Mouse (Mus musculus) ES-CJ7 (cell line): ENCODE results near the gene Rab32.
"Not testable (repeated sequence)": the region's sequence is repeated elsewhere in the genome, so short reads cannot be mapped to it uniquely, and the experiment has no call there.

Experiments
- DNase-seq: peaks from one replicate; pipeline ENCODE4 v3.0.0; 2011; ENCODE audit warnings: low read depth, low spot score

The Rab32 gene

DNA sequence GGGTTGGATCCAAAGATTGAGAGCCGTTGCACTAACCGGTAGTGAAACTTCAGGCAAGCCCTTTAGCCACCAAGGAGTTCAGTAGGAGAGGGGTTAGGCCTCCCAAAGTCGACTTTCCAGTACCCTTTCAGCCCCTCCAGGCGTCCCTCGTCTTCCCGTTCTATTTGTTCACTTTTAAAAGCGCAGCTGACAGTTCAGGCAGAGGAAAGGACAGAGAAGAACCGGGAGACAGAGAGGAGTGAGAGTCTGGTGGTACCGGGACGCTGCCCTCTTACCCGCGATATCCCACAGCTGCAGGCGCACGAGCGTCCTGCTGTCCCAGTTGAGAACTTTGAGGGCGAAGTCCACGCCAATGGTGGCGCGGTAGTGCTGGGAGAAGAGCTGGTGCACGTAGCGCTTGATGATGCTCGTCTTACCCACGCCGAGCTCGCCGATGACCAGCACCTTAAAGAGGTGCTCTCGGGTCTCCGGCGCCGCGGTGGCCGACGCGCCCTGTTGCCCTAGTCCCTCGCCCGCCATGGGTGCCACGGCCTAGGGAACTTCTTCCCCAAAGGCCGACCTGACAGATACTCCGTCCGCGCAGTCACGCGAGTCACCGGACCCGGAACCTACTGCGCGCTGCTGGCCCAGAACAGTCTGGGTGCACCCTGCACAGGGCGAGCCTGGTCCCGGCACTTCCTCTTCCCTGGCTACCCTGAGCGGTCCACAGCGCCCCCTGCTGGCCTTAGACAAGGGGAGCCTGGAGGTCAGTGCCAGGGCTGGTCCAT lies at the start of gene Rab32:
TSS of gene Rab32 (minus strand) at position 696 of the 767 bp plus-strand sequence.
- DNase-seq, result peak; percentile 78

DNA sequence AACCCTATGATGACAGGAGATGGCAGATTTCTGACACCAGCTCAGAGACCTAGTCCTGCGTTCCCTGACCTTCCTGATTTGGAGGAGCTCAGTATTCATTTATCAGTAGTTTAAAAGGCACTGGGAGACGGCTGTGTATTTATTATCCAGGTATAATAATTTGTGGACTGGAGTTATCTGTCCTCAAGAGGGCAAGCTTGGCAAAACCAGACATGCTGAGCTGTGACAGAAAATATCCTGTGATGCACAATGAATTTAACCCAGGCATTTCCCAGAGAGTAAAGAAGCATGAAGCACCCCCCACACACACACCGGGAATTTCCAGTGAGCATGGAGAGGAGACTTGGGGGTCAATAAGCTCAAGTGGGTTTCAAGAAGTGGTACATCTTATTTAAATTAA lies 42.7 kb upstream of the Rab32 start:
- DNase-seq, result no peak

DNA sequence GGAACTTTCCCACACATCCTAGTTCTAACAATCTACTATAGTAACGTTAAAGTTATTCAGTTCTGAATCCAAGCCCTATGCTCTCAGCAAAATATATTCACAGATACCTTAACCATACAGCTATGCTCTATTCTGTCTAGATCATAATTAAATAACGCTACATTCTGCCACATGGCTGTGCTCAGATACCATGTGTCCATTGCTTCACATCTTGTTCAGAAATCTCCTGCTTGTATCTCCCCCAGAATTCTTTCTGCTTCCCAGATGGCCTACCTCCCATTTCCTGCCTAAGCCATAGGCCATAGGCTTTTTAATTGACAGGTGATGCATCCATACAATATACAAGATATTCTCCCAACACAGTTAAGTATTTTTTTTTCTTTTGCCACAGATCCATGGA lies 39.4 kb upstream of the Rab32 start:
- not testable (repeated sequence) for DNase-seq

DNA sequence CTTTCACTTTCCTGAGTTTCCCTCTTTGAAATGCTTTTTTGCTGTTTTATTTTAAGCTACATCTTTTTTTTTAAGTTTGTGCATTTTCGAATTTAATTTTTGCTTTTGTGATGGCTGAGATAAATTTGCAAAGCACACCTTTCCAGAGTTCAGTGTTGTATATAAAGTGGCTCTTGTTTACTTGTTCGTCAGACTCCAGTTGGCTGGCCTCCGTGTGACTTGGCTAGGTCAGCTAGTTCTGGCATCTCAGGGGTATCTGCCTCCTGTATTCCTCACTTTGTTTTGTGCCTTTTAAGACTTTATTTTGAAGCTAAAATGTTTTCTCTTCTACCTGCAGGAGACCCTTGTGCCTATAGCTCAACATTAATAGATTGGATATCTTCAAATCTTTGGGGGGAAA lies 22.7 kb upstream of the Rab32 start:
- DNase-seq, result no peak

DNA sequence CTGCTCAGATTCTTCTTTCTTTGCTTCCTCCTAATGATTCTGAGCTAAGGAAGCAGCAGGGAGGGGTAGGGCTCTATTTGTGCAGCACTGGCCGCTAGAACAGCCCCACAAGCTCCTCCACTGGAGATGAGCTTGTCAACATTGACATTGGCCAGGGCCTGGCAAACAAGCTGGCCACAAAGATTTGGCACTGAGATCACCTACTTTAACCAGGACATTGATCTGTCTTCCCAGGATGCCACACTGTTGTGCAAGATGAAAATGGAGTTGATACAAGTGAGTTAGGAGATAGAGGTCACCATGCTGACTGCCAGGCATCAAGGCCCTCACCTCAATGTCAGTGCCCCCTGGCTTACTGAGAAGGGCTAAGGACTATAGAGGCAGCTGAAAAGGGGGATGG lies 21.8 kb upstream of the Rab32 start:
- no peak for DNase-seq

DNA sequence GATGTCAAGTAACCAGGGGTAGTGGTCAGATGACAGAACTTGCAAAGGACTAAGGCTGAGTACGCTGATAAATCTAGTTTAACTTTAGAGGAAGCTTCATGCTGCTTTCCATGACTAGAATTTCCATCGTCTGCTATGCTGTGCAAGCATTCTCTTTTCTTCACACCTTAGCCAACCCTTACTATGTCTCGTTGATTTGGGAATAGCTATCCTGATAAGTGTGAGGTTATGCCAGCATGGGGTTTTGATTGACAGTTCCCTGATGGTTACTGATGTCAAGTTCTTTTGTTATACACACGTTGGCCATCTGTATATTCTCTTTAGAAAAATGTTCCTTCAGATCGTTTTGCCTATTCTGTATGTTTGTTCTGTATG lies 259 bp upstream of the Rab32 start:
- DNase-seq, result no peak

DNA sequence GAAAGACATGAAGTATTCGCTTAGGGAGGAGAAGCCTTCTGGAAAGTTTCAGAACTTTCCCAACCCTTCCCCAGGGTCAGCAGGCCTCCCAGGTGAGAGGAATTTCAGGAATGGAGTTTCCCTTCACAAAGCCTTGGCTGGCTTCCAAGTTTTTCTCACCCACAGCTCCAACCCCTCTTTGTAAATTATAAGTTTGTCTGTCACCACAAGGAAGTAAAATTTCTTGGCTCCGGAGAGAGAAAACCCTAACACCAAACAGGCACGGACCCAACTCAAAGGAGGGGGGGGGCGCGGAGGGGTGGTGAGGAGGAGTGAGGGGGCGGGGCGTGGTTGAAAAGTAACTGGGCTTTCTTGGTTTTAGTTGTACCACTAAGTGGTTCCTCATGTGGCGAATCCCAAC lies 980 bp downstream of the Rab32 start:
- peak; percentile 16 for DNase-seq

DNA sequence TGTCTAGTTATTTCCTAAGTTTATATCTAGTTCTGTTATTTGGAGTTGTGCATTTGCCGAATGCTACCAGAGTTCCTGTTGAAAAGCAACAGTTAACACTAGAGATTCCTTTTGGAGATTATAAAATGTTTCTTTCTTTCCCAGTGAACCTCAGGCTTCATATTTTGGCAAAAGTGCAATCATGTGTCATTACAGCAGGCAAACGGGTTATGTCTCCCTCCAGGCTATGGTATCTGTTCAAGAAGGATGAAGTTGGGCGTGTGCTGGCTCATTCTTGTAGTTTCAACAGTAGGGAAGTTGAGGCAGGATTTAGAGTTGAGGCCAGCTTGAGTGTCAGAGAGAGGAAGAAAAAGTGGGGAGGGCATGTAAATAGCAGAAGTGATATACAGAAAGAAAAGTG lies 2.4 kb downstream of the Rab32 start:
- DNase-seq, result no peak

DNA sequence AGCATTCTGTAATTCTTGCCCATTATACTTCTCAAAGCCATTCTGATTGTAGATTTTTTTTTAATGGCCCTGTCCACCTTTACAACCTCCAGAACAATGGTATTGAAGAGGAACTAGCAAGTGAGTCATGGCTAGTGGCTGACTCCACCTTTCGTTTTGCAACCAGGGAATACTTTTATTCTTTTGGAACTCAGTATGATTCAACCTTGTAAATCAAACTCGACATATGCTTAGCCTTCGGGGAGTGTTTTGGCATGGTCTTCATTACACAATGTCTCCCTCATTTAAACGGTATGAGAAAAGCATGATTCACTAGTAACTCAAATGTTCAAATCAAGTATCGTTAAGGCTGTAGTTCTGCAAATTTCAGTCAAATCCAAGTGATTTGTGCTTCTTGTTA lies 2.8 kb downstream of the Rab32 start:
- no peak for DNase-seq

DNA sequence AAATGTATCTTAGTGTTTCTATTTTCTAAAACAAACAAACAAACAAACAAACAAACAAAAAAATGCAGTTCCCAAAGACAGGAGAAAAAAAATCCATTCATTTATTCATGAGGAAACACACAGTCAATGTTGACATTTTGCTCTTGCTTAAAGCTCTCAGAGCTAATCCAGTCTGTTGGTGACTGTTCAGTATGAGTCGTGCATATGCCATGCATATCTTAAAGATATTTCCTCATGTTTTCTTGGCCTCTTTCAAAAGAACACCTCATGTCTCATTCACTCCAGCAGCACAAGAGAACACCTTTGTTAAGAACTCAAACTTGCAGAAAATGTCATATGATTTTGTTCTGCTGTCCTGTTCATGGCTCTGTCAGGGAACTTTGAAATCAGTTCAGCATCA lies 7.9 kb downstream of the Rab32 start:
- no peak for DNase-seq

DNA sequence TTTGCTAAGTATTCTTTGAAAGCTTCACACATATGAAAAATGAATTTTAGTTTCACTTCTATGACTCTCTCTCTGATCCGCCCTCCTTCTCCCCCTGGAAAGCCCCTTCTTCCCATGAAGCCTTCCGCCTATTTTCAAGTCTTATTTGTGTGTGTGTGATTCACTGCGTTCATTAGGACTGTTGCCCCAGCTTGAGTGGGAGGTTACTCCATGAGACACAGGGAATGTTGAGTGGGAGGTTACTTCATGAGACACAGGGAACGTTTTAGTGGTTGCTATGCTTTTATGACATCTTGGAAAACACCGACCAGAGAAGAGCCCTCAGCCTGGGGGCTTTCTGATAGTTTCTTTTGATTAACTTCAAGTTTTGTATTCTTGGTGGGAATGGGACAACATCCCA lies 11.4 kb downstream of the Rab32 start:
- DNase-seq, result no peak

DNA sequence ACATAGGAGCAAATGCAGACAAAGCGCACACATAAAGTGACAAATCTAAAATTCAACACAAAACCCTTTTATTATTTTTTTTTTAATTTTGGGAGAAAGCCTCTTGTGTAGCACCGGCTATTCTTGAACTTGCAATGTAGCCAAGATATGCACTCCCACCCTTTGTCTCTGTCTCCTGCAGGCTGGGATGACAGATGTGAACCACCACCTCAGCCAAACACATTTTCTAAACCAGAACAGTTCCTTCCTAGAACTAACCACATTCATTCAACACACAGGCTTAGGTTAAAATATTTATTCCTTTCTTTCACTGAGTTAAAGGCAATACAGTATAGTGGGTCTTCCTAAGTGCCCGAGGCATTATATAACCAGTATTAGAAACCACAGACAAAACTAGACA lies 13.1 kb downstream of the Rab32 start:
- DNase-seq, result no peak
